Mouse (Mus musculus) limb, embryonic 14.5 days (tissue): ENCODE measurements around the gene Fam214a. TPM values are rescaled to one million over a fixed set of nuclear protein-coding genes. Genes with fewer than 3 reads are reported as not detected.

ENCODE experiments used
- ATAC-seq: fragments of 200-750 bp; cut with Nextera tagmentation; 2 replicates; pipeline ENCODE4 v1.8.0; 2017; ENCODE audit warnings: low read depth, moderate number of reproducible peaks, moderate TSS enrichment; ENCODE audit not compliant: low FRiP score
- DNase-seq: peaks from one replicate; pipeline ENCODE4 v3.0.0-alpha.2; 2015; ENCODE audit warnings: low spot score
- H3K27ac ChIP-seq: fragments of 300-500 bp; sonication (generic); replicated peaks from 2 replicates; pipeline ENCODE4 v1.5.1; 2014; ENCODE audit warnings: low read depth, mild to moderate bottlenecking, low read length, moderate library complexity, mixed read lengths
- H3K27me3 ChIP-seq: fragments of 300-500 bp; sonication (generic); 2 replicates; pipeline ENCODE4 v1.6.1; 2014; ENCODE audit warnings: low read length, mixed read lengths; ENCODE audit not compliant: control insufficient read depth, insufficient read depth
- H3K36me3 ChIP-seq: fragments of 300-500 bp; sonication (generic); 2 replicates; pipeline ENCODE4 v1.6.1; 2014; ENCODE audit warnings: mild to moderate bottlenecking, low read length, moderate library complexity, mixed read lengths; ENCODE audit not compliant: control insufficient read depth, insufficient read depth
- H3K4me1 ChIP-seq: fragments of 300-500 bp; sonication (generic); 2 replicates; pipeline ENCODE4 v1.6.1; 2014; ENCODE audit warnings: antibody characterized with exemption, low read length, mixed read lengths; ENCODE audit not compliant: control insufficient read depth, insufficient read depth
- H3K4me2 ChIP-seq: fragments of 300-500 bp; sonication (generic); replicated peaks from 2 replicates; pipeline ENCODE4 v1.6.1; 2014; ENCODE audit warnings: low read depth, mild to moderate bottlenecking, low read length, moderate library complexity; ENCODE audit not compliant: severe bottlenecking
- H3K4me3 ChIP-seq: fragments of 300-500 bp; sonication (generic); replicated peaks from 2 replicates; pipeline ENCODE4 v1.5.1; 2014; ENCODE audit warnings: low read length
- H3K9ac ChIP-seq: fragments of 300-500 bp; sonication (generic); 2 replicates; pipeline ENCODE4 v1.6.1; 2014; ENCODE audit warnings: mild to moderate bottlenecking, low read depth, low read length, moderate library complexity; ENCODE audit not compliant: severe bottlenecking
- H3K9me3 ChIP-seq: fragments of 300-500 bp; sonication (generic); 2 replicates; pipeline ENCODE4 v1.6.1; 2016; ENCODE audit warnings: low read length; ENCODE audit not compliant: control insufficient read depth
- POLR2A ChIP-seq: fragments of 200-500 bp; IDR thresholded peaks from 2 replicates; pipeline ENCODE4 v1.8.0; 2012; ENCODE audit warnings: inconsistent platforms, mild to moderate bottlenecking, moderate library complexity, borderline replicate concordance; ENCODE audit not compliant: insufficient read depth, insufficient read length; ENCODE audit errors: extremely low read depth
- WGBS: fragments of 180-500 bp; shearing (Covaris S2); extraction: QIAGEN DNeasy Blood & Tissue Kit; methylation state at CpG from one replicate; pipeline ENCODE4 v1.1.7; 2014; 5-methylcytosine and 5-hydroxymethylcytosine counted together
- polyA plus RNA-seq, 2 experiments: library from polyadenylated mRNA; depleted of rRNA in 1 of 2; stranded (reverse) in 1 of 2; unstranded in 1 of 2; fragments of >200 nt; fragmentation: Nextera tagmentation in 1 of 2; extraction: Ambion mirVana in 1 of 2; gene quantifications; 2 replicates each; pipeline versions ENCODE4 v1.2.1 to v1.2.3; 2012 to 2014

The Fam214a gene
- polyA plus RNA-seq, 2 experiments, result 9.6 to 10.7 TPM

DNA sequence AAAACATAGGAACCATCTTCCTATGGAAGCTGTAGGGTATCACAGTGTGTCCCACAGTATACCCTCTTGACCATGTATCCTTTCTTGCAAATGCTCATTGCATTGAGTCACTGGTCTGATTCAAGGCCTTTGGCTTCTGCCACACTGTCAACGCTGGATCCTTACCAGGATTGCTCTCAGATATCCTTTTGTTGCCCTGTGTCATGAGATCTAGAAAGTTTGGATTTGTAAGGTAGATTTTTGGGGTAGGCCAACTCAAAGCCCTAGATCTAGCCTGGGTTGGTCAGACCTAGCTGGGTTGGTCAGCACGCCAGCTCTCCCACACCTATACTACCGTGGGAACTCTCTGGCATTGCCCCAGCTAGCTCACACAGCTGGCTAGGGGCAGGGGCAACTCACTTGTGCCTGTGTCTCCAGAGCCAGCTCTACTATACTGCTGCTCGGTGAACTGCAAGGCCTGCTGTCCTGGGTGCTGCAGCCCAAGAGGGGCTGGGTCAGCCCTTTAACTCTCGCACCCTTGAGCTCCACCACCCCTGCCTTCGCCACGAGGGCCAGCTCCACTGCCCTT lies 36.3 kb downstream of the Fam214a start:
- ATAC-seq (no peak), DNase-seq (no peak)
- H3K36me3 ChIP-seq, result no peaks in the 10 kb centered on the region
- no peak overlapping the region for H3K4me2 ChIP-seq
- no peak overlapping the region for H3K9ac ChIP-seq
- TF ChIP-seq POLR2A, result no peak
- no peaks in the 10 kb centered on the region for H3K4me1 ChIP-seq
- no peak overlapping the region for H3K27ac ChIP-seq
- H3K9me3 ChIP-seq, result no peaks in the 10 kb centered on the region
- no peak overlapping the region for H3K4me3 ChIP-seq
- H3K27me3 ChIP-seq, result no peaks in the 10 kb centered on the region
- WGBS, result 87% methylated on average over 7 of the region's 7 CpGs

GRCm38 (mm10) chr9:74989990-74990389 lies 37.3 kb downstream of the Fam214a start:
- 0 out of 2 replicates have a peak, but pooled peaks cover 3% of the 10 kb centered on the region for H3K4me1 ChIP-seq
- no peak overlapping the region for H3K27ac ChIP-seq
- no peak for DNase-seq
- no peaks in the 10 kb centered on the region for H3K36me3 ChIP-seq
- 75% methylated on average over 2 of the region's 2 CpGs for WGBS
- no peak overlapping the region for H3K4me3 ChIP-seq
- H3K27me3 ChIP-seq, result no peaks in the 10 kb centered on the region
- ATAC-seq, result no peak
- H3K4me2 ChIP-seq, result no peak overlapping the region
- no peak overlapping the region for H3K9ac ChIP-seq
- TF ChIP-seq POLR2A, result no peak
- H3K9me3 ChIP-seq, result no peaks in the 10 kb centered on the region

GRCm38 (mm10) chr9:74994611-74995257 lies 42.0 kb downstream of the Fam214a start:
- no peak overlapping the region for H3K4me2 ChIP-seq
- no peak overlapping the region for H3K27ac ChIP-seq
- no peak; the same call in 1 of the 2 replicates for ATAC-seq
- peak; percentile 53 for DNase-seq
- H3K4me1 ChIP-seq, result 0 out of 2 replicates have a peak, but pooled peaks cover 3% of the 10 kb centered on the region
- H3K9me3 ChIP-seq, result no peaks in the 10 kb centered on the region
- H3K36me3 ChIP-seq, result no peaks in the 10 kb centered on the region
- TF ChIP-seq POLR2A, result no peak
- WGBS, result 77% methylated on average over 10 of the region's 10 CpGs
- no peaks in the 10 kb centered on the region for H3K27me3 ChIP-seq
- no peak overlapping the region for H3K9ac ChIP-seq
- H3K4me3 ChIP-seq, result no peak overlapping the region

- 0 out of 2 replicates have a peak, but pooled peaks cover 4% of the 10 kb centered on the region for H3K36me3 ChIP-seq
- H3K27me3 ChIP-seq, result no peaks in the 10 kb centered on the region
- no peaks in the 10 kb centered on the region for H3K9me3 ChIP-seq
- no peak overlapping the region for H3K27ac ChIP-seq
- DNase-seq, result no peak
- WGBS, result 45% methylated on average over 2 of the region's 2 CpGs
- peaks cover 3% of the 10 kb centered on the region; the same call in 1 of the 2 replicates for H3K4me1 ChIP-seq
- H3K9ac ChIP-seq, result no peak overlapping the region
- no peak overlapping the region for H3K4me2 ChIP-seq
- no peak for ATAC-seq
- no peak for TF ChIP-seq POLR2A
- no peak overlapping the region for H3K4me3 ChIP-seq
Observed at GRCm38 (mm10) chr9:74996349-74996748, 43.7 kb downstream of the Fam214a start.

DNA sequence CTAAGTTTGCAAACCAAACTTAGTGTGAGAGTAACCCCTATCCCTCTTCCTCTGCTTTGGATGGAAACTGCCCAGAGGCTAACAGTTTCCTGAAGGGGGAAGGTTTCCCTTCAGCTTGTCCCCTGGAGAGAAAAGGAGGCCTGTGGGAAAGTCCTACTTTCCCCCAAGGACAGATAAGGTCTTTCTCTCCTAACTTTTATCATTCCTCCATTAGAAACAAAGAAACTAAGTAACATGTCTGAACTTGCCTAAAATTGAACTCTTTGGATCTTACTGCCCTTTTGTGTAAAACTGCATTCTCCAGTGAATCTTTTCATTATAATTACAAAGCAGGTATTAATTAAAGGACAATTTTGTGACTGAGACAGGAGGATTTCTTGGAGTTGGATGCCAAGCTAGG lies 45.3 kb downstream of the Fam214a start:
- Histone ChIP-seq H3K27ac (no peak overlapping the region), H3K9me3 (no peaks in the 10 kb centered on the region), H3K4me1 (peaks cover 3% of the 10 kb centered on the region; the same call in 1 of the 2 replicates), H3K36me3 (0 out of 2 replicates have a peak, but pooled peaks cover 4% of the 10 kb centered on the region), H3K9ac (no peak overlapping the region), H3K4me3 (no peak overlapping the region), H3K27me3 (no peaks in the 10 kb centered on the region), H3K4me2 (no peak overlapping the region)
- ATAC-seq (no peak), DNase-seq (no peak)
- no peak for TF ChIP-seq POLR2A
